Mouse (Mus musculus) lung, adult 2 months (tissue): ENCODE data around the gene Arhgef28.

ENCODE experiments used
- CTCF ChIP-seq: fragments of 200-500 bp; IDR thresholded peaks from 2 replicates; pipeline ENCODE4 v1.5.1; 2011; ENCODE audit warnings: mild to moderate bottlenecking, low read length, control low read depth; ENCODE audit not compliant: insufficient read depth
- POLR2A ChIP-seq: fragments of 200-500 bp; IDR thresholded peaks from 2 replicates; pipeline ENCODE4 v1.6.1; 2011; ENCODE audit warnings: low read depth, mild to moderate bottlenecking, control low read depth, low read length, borderline replicate concordance; ENCODE audit errors: extremely low read depth

DNA sequence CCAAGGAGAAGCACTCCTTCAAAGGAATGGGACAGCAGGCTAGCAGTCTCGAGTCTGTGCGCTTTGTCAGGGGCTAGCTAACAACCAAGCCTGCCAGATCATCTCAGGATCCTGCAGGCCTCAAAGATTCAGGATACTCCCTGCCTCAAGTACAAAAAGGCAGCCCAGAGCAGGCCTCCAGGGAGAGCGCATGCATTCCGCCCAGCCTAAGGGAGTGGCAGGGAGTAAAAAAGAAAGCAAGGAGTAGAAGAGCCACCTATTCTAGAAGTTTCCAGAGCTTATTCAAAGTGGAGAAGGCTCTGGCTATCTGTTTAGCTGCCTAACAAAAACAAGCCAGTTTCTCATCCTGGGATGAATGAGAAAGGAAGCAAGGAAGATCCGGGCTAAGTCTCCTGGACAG, 128.0 kb downstream of the Arhgef28 start:
- TF ChIP-seq CTCF (no peak), POLR2A (no peak)
